Mouse (Mus musculus) C2C12 (cell line): ENCODE measurements at regions not wholly inside any gene's neighbourhood (a gene's known extent, or its start where the extent isn't known, plus 50 kb on each side); places are given as distances from the start of the nearest gene placed in this dataset.

ENCODE experiments used
- CTCF ChIP-seq: IDR thresholded peaks from one replicate; pipeline ENCODE4 v1.5.1; 2011; ENCODE audit not compliant: control insufficient read depth, insufficient read depth, insufficient read length
- MYOD1 ChIP-seq: IDR thresholded peaks from one replicate; pipeline ENCODE4 v1.6.1; 2011; ENCODE audit warnings: low read depth; ENCODE audit not compliant: control insufficient read depth, insufficient read length
- USF1 ChIP-seq: IDR thresholded peaks from one replicate; pipeline ENCODE4 v1.6.1; 2011; ENCODE audit warnings: low read depth, mild to moderate bottlenecking, control low read depth, moderate library complexity

GRCm38 (mm10) chr5:111622481-111622880, 111.2 kb upstream of the Gm26897 start:
- no peak for TF ChIP-seq MYOD1
- no peak for TF ChIP-seq USF1
- no peak for TF ChIP-seq CTCF
